Mouse (Mus musculus): Measurements from ENCODE around the gene Bcam. TPM values are rescaled to one million over a fixed set of nuclear protein-coding genes. Genes with fewer than 3 reads are reported as not detected.

Bcam gene
- polyA plus RNA-seq (2015; fragmentation: Nextera tagmentation; extraction: Ambion mirVana) = 6.8 TPM in 2 replicates

DNA sequence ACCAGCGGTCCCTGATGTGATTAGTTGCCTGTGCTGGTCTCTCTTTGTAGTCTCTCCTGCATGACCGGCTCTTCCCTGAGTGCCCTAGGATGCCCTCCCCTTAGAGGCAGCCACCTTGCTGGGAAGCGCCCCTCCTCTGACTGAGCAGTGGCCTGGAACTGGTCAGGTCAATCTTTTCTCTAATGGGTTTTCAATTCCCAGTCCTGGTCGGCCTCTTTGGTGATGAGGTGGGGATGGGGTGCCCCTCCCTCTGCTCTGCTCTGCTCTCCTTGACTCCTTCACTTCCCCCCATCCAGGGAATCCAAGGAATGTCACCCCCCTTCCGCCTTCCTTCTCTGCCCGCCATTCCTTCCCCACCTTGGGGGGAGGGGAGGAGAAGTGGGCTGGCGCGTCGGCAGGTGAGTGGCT lies at the start of gene Bcam:
Gene Bcam (minus strand): TSS at position 33 of the 408 bp plus-strand sequence.
- peaks cover 24% of the 10 kb centered on the region for H3K27me3 ChIP-seq
- H3K4me2 ChIP-seq (replicated peaks) = peak within 1 kb of the TSS; percentile 56
- H3K27ac ChIP-seq (replicated peaks) = no peak within 1 kb of the TSS
- peaks cover 16% of the 10 kb centered on the region for H3K4me1 ChIP-seq
- H3K9ac ChIP-seq (replicated peaks) = peak within 1 kb of the TSS; percentile 39
- WGBS = 5% methylated on average over 9 of the region's 9 CpGs
- peak; percentile 36; the same call in 1 of the 2 replicates for ATAC-seq (replicated peaks)
- no peaks in the 10 kb centered on the region for H3K9me3 ChIP-seq
- peak within 1 kb of the TSS; percentile 35 for H3K4me3 ChIP-seq
- no peaks in the 10 kb centered on the region for H3K36me3 ChIP-seq

DNA sequence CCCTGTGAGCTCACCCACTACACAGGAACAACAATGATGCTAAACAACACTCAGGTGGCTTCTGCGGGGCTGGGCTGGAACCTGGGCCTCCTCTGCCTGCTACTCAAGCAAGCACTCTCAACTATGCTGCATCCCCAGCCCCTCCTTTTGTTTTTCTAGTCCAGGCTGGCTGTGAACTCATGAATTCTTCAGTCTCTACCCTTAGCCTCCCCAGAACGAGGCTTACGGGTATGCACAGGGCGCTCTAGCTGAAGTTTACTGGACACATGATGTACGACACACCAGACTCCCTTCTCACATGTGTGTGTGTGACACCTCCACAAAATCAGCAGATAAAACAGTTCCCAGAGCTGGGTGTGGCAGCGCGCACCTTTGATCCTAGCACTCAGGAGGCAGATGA lies 48.1 kb upstream of the Bcam start:
- Histone ChIP-seq H3K27me3 (peaks cover 49% of the 10 kb centered on the region), H3K9ac (replicated peaks) (no peak overlapping the region), H3K4me2 (replicated peaks) (no peak overlapping the region), H3K4me1 (peaks cover 21% of the 10 kb centered on the region), H3K9me3 (0 out of 2 replicates have a peak, but pooled peaks cover 3% of the 10 kb centered on the region), H3K4me3 (no peak overlapping the region), H3K36me3 (no peaks in the 10 kb centered on the region), H3K27ac (replicated peaks) (no peak overlapping the region)
- WGBS = 86% methylated on average over 7 of the region's 7 CpGs
- no peak for ATAC-seq (replicated peaks)

DNA sequence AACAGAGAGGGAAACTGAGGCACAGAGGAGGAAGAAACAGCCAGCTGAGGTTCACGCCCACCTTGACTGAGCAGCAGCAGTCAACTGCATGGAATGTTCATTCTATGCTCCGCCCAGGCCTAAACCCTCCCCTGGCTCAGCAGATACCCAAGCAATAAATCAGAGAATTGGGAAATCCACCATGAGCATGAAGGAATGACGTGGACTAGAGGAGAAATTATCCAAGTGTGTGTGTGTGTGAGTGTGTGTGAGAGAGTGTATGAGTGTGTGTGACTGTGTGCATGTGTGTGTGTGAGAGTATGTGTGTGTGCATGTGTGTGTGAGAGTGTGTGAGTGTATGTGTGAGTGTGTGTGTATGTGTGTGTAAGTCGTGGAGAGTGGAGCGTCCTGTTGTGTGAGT lies 47.6 kb upstream of the Bcam start:
- H3K36me3 ChIP-seq = no peaks in the 10 kb centered on the region
- 0 out of 2 replicates have a peak, but pooled peaks cover 3% of the 10 kb centered on the region for H3K9me3 ChIP-seq
- 86% methylated on average over 5 of the region's 5 CpGs for WGBS
- no peak overlapping the region for H3K4me2 ChIP-seq (replicated peaks)
- H3K4me3 ChIP-seq = no peak overlapping the region
- H3K27me3 ChIP-seq = peaks cover 44% of the 10 kb centered on the region
- no peak overlapping the region for H3K27ac ChIP-seq (replicated peaks)
- peaks cover 21% of the 10 kb centered on the region for H3K4me1 ChIP-seq
- H3K9ac ChIP-seq (replicated peaks) = no peak overlapping the region
- no peak for ATAC-seq (replicated peaks)

DNA sequence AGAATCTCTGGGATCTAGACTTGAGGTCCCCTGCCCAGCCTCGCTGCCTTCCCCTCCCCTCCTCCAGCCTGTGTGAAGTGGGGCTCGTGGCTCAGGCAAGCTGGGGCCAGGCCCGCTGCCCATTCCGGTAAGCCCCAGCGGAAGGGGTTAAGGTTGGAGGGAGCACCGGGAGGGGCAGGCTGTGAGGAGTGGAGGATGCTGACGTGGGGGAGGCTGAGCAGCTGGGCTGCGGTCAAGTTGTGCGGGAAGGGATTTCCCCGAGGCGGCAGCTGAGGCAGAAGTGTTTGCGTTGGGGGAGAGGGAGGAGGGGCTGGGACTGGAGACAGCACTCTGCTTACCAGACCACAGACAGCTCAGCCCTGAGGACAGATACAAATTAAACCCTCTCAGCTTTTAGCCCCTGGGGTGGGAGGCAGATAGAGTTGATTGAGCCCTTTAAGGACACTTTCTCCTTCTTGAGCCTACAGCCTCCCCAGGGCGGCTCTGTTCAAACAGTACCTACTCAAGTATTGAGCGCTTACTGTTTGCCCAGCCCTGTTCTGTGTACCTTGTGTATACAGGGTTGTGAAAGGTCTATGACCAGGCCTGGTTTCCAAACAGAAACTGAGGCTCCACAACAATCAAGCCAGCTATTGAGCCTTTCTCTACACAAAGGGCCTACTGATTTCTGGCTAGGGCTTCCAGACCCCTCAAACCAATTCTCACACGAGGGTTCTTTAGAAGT lies 46.7 kb upstream of the Bcam start:
- 0 out of 2 replicates have a peak, but pooled peaks cover 3% of the 10 kb centered on the region for H3K9me3 ChIP-seq
- ATAC-seq (replicated peaks) = peak; percentile 24; the same call in 1 of the 2 replicates
- H3K27me3 ChIP-seq = peaks cover 35% of the 10 kb centered on the region
- peak overlapping the region; percentile 27 for H3K4me2 ChIP-seq (replicated peaks)
- 0 out of 2 replicates have a peak overlapping the region, but pooled peaks have one; percentile 11 for H3K4me3 ChIP-seq
- no peak overlapping the region for H3K27ac ChIP-seq (replicated peaks)
- 6% methylated on average over 15 of the region's 15 CpGs for WGBS
- H3K9ac ChIP-seq (replicated peaks) = no peak overlapping the region
- H3K4me1 ChIP-seq = peaks cover 19% of the 10 kb centered on the region
- H3K36me3 ChIP-seq = no peaks in the 10 kb centered on the region

DNA sequence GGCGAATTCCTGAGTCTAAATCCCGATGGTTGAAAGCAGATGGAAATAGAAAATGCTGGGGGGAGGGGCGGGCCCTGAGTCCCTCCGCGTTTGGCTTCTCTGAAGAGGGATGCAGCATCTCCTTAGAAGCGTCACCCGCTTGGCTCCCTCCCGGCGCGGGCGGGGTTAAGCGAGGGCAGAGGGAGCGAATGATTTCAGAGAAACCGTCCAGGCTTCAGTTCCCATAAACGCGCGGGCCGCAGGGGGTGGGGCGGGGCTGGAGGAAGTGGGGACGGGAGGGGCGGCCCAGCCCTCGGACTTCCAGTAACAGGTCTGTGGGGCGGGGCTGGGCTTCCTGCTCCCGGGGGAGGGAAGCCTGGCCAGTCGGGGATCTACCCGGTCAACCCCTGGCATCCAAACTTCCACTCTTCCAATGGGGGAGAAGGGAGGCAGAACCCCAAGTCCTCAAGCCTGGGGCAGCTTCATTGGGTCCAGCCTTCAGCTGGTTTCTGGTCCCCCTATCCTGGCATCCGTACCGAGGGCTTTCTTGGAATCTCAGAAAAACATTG lies 45.5 kb upstream of the Bcam start:
- Histone ChIP-seq H3K4me3 (peak overlapping the region; percentile 45), H3K27ac (replicated peaks) (0 out of 2 replicates have a peak overlapping the region, but pooled peaks have one; percentile 1)

DNA sequence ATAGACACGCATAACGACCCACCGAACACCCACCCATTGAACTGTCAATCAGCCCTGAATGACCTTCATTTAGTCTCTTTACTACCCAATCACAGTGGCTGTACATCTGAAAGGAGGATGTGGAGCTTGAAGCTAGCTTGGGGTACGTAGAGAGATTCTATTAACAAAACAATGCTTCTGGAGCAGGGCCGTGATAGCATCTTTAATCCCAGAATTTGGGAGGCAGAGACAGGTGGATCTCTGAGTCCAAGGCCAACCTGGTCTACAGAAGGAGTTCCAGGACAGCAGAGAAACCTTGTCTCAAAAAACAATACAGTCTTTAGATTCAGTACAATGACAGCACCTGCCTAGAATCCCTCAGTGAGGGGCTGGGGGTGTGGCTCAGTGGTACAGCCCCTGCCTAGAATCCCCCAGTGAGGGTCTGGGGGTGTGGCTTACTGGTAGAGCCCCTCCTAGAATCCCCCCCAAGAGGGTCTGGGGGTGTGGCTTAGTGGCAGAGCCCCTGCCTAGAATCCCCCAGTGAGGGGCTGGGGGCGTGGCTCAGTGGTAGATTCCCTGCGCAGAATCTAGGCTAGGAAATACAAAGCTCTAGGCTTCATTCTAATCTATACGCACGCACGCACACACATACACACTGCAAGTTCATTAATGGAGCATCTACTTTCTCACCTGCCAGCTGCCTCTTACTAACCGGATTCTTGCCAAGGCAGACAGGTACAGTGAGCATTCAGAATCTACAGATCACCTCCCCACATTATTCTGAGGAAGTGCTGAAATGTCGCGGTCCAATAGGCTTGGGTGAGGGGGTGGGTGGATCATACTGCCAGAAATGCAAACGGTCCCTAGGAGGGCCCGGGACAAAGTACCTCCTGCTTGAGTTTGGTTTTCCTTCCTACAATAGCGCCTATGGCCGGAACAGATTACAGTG lies 44.7 kb upstream of the Bcam start:
- Histone ChIP-seq H3K9me3 (0 out of 2 replicates have a peak, but pooled peaks cover 3% of the 10 kb centered on the region), H3K27ac (replicated peaks) (0 out of 2 replicates have a peak overlapping the region, but pooled peaks have one; percentile 1), H3K4me2 (replicated peaks) (peak overlapping the region; percentile 70), H3K4me3 (peak overlapping the region; percentile 45), H3K9ac (replicated peaks) (peak overlapping the region; percentile 57), H3K36me3 (no peaks in the 10 kb centered on the region), H3K27me3 (peaks cover 34% of the 10 kb centered on the region), H3K4me1 (peaks cover 23% of the 10 kb centered on the region)
- peak; percentile 29; the same call in 1 of the 2 replicates for ATAC-seq (replicated peaks)
- 16% methylated on average over 17 of the region's 17 CpGs for WGBS

More for the DNA sequence above, 45.5 kb upstream of the Bcam start:
- Histone ChIP-seq H3K9ac (replicated peaks) (peak overlapping the region; percentile 57), H3K4me1 (peaks cover 17% of the 10 kb centered on the region), H3K27me3 (peaks cover 32% of the 10 kb centered on the region), H3K4me2 (replicated peaks) (peak overlapping the region; percentile 70), H3K9me3 (0 out of 2 replicates have a peak, but pooled peaks cover 3% of the 10 kb centered on the region), H3K36me3 (no peaks in the 10 kb centered on the region)
- WGBS = 1% methylated on average over 28 of the region's 28 CpGs
- peak; percentile 44; the same call in 1 of the 2 replicates for ATAC-seq (replicated peaks)

DNA sequence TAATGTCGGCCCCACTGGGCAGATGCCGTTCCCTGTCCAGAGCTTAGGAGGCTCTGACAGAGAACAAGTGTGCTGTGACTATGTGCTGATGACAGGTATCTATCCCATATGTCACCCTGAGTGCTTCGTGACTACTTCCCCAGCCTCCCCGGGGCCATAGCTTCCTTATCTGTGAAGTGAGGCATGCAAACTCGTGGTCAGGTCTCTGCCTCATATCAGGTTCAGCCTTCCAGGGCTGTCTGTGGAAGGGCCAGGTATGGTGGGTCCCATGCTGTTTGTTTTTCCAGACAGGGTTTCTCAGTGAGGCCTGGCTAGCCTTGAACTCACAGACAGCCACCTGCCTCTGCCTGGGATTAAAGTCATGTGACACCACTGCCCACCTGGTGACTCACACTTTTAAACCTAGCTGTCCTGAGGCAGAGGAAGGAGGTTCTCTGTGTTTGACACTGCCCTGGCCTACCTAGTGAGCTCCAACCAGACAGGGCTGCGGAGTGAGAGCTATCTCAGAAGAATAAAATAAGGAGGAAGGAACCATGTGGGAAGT lies 42.8 kb upstream of the Bcam start:
- WGBS = 86% methylated on average over 6 of the region's 6 CpGs
- Histone ChIP-seq H3K4me2 (replicated peaks) (no peak overlapping the region), H3K36me3 (no peaks in the 10 kb centered on the region), H3K4me3 (no peak overlapping the region), H3K9ac (replicated peaks) (no peak overlapping the region), H3K27ac (replicated peaks) (no peak overlapping the region), H3K9me3 (no peaks in the 10 kb centered on the region), H3K4me1 (peaks cover 23% of the 10 kb centered on the region), H3K27me3 (peaks cover 51% of the 10 kb centered on the region)
- no peak for ATAC-seq (replicated peaks)

DNA sequence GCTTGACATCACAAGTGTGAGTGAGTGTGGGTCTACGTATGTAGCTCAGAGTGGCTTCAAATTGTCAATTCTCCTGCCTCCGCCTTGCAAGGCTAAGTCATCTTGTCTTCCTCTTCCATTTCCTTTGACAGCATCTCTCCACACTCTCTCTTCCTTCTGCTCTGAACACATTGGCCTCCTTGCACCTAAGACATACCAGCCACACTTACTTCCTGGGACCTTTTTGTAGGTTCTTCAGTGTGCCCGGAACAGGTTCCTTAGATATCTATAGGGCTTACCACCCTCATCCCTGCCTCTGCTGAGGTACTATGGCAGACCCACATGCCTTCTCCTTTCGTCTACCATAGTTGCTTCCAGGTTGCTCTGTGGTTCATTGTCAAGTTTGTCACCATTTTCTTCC lies 42.3 kb upstream of the Bcam start:
- WGBS = 89% methylated on average over 4 of the region's 4 CpGs
- H3K9ac ChIP-seq (replicated peaks) = no peak overlapping the region
- H3K36me3 ChIP-seq = no peaks in the 10 kb centered on the region
- H3K27ac ChIP-seq (replicated peaks) = no peak overlapping the region
- ATAC-seq (replicated peaks) = no peak
- H3K9me3 ChIP-seq = no peaks in the 10 kb centered on the region
- H3K4me3 ChIP-seq = no peak overlapping the region
- peaks cover 54% of the 10 kb centered on the region for H3K27me3 ChIP-seq
- peaks cover 23% of the 10 kb centered on the region for H3K4me1 ChIP-seq
- no peak overlapping the region for H3K4me2 ChIP-seq (replicated peaks)

DNA sequence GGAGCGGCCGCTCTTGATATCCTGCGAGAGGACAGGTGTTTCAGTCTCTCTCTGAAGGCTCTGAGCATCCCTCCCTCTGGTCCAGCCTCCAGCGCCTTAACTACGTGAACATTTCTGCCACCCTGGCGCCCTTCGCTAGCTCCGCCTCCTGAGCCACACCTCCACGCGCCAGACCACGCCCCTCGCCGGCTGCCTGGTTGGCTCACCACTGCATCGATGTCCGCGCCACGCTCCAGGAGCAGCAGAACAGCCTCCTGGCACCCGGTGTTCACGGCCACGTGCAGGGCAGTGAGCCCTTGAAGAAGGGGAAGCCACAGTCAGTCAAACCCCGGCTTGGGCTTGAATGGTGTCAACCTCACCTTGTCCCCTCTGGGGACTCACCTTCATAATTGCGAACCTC lies 40.3 kb upstream of the Bcam start:
- Histone ChIP-seq H3K4me2 (replicated peaks) (peak overlapping the region; percentile 39), H3K9ac (replicated peaks) (no peak overlapping the region), H3K27me3 (peaks cover 42% of the 10 kb centered on the region), H3K9me3 (no peaks in the 10 kb centered on the region), H3K27ac (replicated peaks) (no peak overlapping the region), H3K4me1 (peaks cover 8% of the 10 kb centered on the region), H3K4me3 (peak overlapping the region; percentile 22), H3K36me3 (no peaks in the 10 kb centered on the region)
- WGBS = 2% methylated on average over 20 of the region's 22 CpGs
- 0 out of 2 replicates have a peak, but pooled peaks have one; percentile 17 for ATAC-seq (replicated peaks)

DNA sequence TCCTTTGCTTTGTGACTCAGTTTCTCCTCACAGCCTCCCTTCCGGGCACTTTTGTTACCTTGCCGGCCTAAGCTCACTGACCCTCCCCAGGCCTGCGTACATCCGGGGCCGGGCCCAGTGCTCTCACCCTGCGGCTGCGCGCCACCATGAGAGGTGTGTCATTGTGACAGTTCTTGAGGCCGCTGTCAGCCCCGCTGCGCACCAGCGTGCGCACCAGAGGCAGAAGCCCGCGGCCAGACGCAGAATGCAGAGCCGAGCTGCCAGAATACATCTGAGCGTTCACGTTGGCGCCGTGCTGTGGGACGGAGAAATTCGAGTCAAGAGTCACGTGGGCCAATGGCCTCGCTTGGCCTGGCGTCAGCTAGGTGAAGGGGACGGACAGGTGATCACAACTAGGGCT lies 38.6 kb upstream of the Bcam start:
- peak overlapping the region; percentile 21 for H3K4me3 ChIP-seq
- H3K4me2 ChIP-seq (replicated peaks) = peak overlapping the region; percentile 31
- H3K4me1 ChIP-seq = peaks cover 8% of the 10 kb centered on the region
- ATAC-seq (replicated peaks) = 0 out of 2 replicates have a peak, but pooled peaks have one; percentile 27
- 2% methylated on average over 27 of the region's 27 CpGs for WGBS
- no peak overlapping the region; the same call in 1 of the 2 replicates for H3K9ac ChIP-seq (replicated peaks)
- H3K9me3 ChIP-seq = no peaks in the 10 kb centered on the region
- peaks cover 40% of the 10 kb centered on the region for H3K27me3 ChIP-seq
- no peaks in the 10 kb centered on the region for H3K36me3 ChIP-seq
- no peak overlapping the region for H3K27ac ChIP-seq (replicated peaks)

DNA sequence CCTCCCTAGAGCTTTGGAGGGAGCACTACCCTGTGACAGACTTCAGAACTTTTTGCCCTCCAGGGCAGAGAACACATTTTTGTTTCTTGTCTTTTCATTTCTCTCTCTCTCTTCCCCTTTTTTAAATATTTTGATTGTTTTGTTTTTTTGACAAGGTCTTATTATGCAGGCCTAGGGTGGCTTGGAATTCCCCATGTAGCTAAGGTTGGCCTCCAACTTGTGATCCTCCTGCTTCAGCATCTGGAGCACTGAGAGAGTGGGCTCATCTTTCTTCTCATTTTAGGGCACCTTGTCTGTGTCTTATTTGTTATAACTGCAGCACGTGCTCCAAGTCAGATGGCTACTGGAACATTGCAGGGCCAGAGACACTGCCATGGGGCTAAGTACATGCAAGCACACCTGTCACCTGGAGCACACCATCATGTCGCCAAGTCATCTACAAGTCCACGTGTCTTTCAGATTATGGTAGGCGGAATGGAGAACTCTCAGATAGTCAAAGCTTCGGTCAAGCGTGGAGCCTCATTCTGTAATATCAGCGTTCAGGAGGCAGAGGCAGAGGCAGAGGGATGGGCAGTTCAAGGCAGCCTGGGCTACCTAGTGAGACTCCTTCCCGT lies 35.6 kb upstream of the Bcam start:
- Histone ChIP-seq H3K27ac (replicated peaks) (no peak overlapping the region), H3K4me1 (peaks cover 8% of the 10 kb centered on the region), H3K36me3 (no peaks in the 10 kb centered on the region), H3K9me3 (no peaks in the 10 kb centered on the region), H3K4me2 (replicated peaks) (no peak overlapping the region), H3K9ac (replicated peaks) (no peak overlapping the region), H3K27me3 (peaks cover 37% of the 10 kb centered on the region), H3K4me3 (no peak overlapping the region)
- ATAC-seq (replicated peaks) = no peak
- 83% methylated on average over 8 of the region's 8 CpGs for WGBS
